Mouse (Mus musculus) heart, embryonic 14.5 days (tissue): ENCODE measurements at regions not wholly inside any gene's neighbourhood (a gene's known extent, or its start where the extent isn't known, plus 50 kb on each side); places are given as distances from the start of the nearest gene placed in this dataset.

ENCODE experiments used
- ATAC-seq: fragments of 200-750 bp; cut with Nextera tagmentation; 2 replicates; pipeline ENCODE4 v1.8.0; 2017; ENCODE audit warnings: low read depth, moderate TSS enrichment; ENCODE audit not compliant: insufficient number of reproducible peaks, insufficient read depth, low FRiP score
- H3K27ac ChIP-seq, 2 experiments: fragments of 200-500 bp in 1 of 2; fragments of 300-500 bp in 1 of 2; sonication (generic) in 1 of 2; replicated peaks in 1 of 2; 2 replicates each; pipeline ENCODE4 v1.5.1; 2012 to 2014; ENCODE audit warnings: low read depth in 2 of 2, low read length in 2 of 2, control low read depth in 1 of 2, mild to moderate bottlenecking in 1 of 2, mixed read lengths in 1 of 2; ENCODE audit not compliant: control insufficient read depth in 1 of 2, insufficient read depth in 1 of 2
- H3K27me3 ChIP-seq: fragments of 300-500 bp; sonication (generic); 2 replicates; pipeline ENCODE4 v1.6.1; 2014; ENCODE audit warnings: mild to moderate bottlenecking, low read length, control low read depth; ENCODE audit not compliant: control insufficient read depth, insufficient read depth
- H3K36me3 ChIP-seq: fragments of 300-500 bp; sonication (generic); 2 replicates; pipeline ENCODE4 v1.6.1; 2014; ENCODE audit warnings: mild to moderate bottlenecking, control low read depth, low read length, mixed read lengths; ENCODE audit not compliant: control insufficient read depth, insufficient read depth
- H3K4me1 ChIP-seq, 2 experiments: fragments of 200-500 bp in 1 of 2; fragments of 300-500 bp in 1 of 2; sonication (generic) in 1 of 2; 2 replicates each; pipeline ENCODE4 v1.6.1; 2012 to 2014; ENCODE audit warnings: low read length in 2 of 2, control low read depth in 1 of 2, mixed read lengths in 1 of 2; ENCODE audit not compliant: control insufficient read depth in 2 of 2, insufficient read depth in 2 of 2
- H3K4me2 ChIP-seq: fragments of 300-500 bp; sonication (generic); 2 replicates; pipeline ENCODE4 v1.6.1; 2014; ENCODE audit warnings: mild to moderate bottlenecking, low read length
- H3K4me3 ChIP-seq, 2 experiments: fragments of 200-500 bp in 1 of 2; fragments of 300-500 bp in 1 of 2; sonication (generic) in 1 of 2; 2 replicates each; pipeline ENCODE4 v1.5.1; 2012 to 2014; ENCODE audit warnings: low read length in 2 of 2, mild to moderate bottlenecking in 2 of 2, control low read depth in 1 of 2, low read depth in 1 of 2, moderate library complexity in 1 of 2; ENCODE audit not compliant: control insufficient read depth in 1 of 2, insufficient read depth in 1 of 2
- H3K9ac ChIP-seq: fragments of 300-500 bp; sonication (generic); 2 replicates; pipeline ENCODE4 v1.6.1; 2014; ENCODE audit warnings: mild to moderate bottlenecking, low read length
- H3K9me3 ChIP-seq: fragments of 300-500 bp; sonication (generic); 2 replicates; pipeline ENCODE4 v1.6.1; 2016; ENCODE audit warnings: low read length, control low read depth; ENCODE audit not compliant: control insufficient read depth
- WGBS: fragments of 180-500 bp; shearing (Covaris S2); extraction: QIAGEN DNeasy Blood & Tissue Kit; methylation state at CpG from one replicate; pipeline ENCODE4 v1.1.7; 2014; 5-methylcytosine and 5-hydroxymethylcytosine counted together

DNA sequence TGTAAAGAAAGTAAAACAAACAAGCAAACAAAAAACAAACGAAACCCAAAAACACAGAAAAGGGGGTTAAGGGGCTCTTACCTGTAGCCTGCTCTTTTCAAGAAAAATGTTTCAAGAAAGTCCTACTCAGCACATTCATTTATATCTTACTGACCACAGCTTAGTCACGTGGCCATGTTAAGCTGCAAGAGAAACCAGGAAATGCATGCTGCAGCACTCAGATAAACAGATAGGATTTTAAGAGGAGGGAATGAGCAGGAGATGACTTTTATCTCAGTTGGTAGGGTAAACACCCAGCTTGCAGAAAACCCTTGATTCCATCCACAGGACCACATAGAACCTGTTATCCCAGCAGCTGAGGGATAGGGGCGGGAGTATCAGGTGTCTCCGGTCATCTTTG, 62.9 kb upstream of the Sfmbt2 start:
- 46% methylated on average over 4 of the region's 4 CpGs for WGBS
- H3K9me3 ChIP-seq, result no peaks in the 10 kb centered on the region
- H3K27ac ChIP-seq, result no peak overlapping the region
- ATAC-seq, result no peak
- H3K36me3 ChIP-seq, result no peaks in the 10 kb centered on the region
- H3K27me3 ChIP-seq, result no peaks in the 10 kb centered on the region
- H3K4me3 ChIP-seq, result no peak overlapping the region
- no peak overlapping the region for H3K9ac ChIP-seq
- H3K4me2 ChIP-seq, result no peak overlapping the region
- H3K4me1 ChIP-seq, result no peaks in the 10 kb centered on the region

DNA sequence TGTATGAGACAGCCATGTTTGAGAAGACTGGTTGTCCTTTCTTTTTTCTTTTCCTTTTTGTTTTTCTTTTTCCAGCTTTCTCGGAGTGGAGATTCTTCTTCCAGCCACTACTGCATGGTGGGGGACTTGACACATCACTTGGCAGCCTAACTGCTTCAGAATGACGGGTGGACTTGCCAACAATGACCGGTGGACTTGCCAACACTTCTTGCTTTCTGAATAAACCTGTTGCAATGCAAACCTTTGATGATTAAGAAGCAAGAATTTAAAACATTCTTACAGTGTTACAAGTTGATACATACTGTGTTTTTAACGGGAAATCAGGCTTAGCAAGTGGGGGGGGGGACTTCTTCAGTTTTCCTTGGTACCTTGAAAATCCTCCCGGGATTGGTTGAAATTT, 60.7 kb upstream of the Sfmbt2 start:
- no peaks in the 10 kb centered on the region for H3K9me3 ChIP-seq
- H3K4me2 ChIP-seq, result no peak overlapping the region
- no peak for ATAC-seq
- H3K4me3 ChIP-seq, result no peak overlapping the region
- no peaks in the 10 kb centered on the region for H3K27me3 ChIP-seq
- H3K27ac ChIP-seq, result no peak overlapping the region
- H3K4me1 ChIP-seq, result peaks cover under 1 to 5% of the 10 kb centered on the region in 2 experiments; a peak in 2 of 4 replicates
- H3K36me3 ChIP-seq, result no peaks in the 10 kb centered on the region
- WGBS, result 64% methylated on average over 5 of the region's 5 CpGs
- no peak overlapping the region for H3K9ac ChIP-seq

GRCm38 (mm10) chr2:10311719-10312118, 58.6 kb upstream of the Sfmbt2 start:
- H3K36me3 ChIP-seq, result no peaks in the 10 kb centered on the region
- H3K9me3 ChIP-seq, result no peaks in the 10 kb centered on the region
- H3K4me3 ChIP-seq, result no peak overlapping the region
- no peak overlapping the region for H3K27ac ChIP-seq
- 78% methylated on average over 14 of the region's 14 CpGs for WGBS
- no peaks in the 10 kb centered on the region for H3K27me3 ChIP-seq
- H3K4me1 ChIP-seq, result peaks cover 2 to 11% of the 10 kb centered on the region in 2 experiments; a peak in 2 of 4 replicates
- no peak overlapping the region for H3K4me2 ChIP-seq
- no peak overlapping the region for H3K9ac ChIP-seq
- no peak for ATAC-seq

DNA sequence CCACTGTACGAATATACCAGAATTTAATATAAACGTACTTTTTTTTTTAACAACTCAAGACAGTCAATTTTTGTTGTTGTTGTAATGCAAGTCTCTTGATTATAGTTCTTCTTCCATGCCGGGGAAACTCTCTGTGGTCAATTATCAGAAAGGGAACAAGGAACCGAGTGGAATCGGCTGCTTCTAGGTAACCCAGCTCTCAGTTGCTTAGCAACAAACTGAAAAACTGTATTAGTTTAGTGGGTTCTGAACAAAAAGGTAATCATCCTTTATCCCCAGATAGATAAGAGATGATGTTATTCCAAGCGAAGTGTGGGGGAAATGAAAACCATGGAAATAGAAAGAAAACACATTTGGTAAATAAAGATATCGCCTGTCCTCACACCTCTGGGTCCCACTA, 57.9 kb upstream of the Sfmbt2 start:
- Histone ChIP-seq H3K4me2 (no peak overlapping the region), H3K27ac (no peak overlapping the region), H3K27me3 (no peaks in the 10 kb centered on the region), H3K36me3 (no peaks in the 10 kb centered on the region), H3K9me3 (no peaks in the 10 kb centered on the region), H3K9ac (no peak overlapping the region), H3K4me1 (peaks cover 2 to 11% of the 10 kb centered on the region in 2 experiments; a peak in 2 of 4 replicates), H3K4me3 (no peak overlapping the region)
- 82% methylated on average over 7 of the region's 7 CpGs for WGBS
- no peak for ATAC-seq

- H3K27ac ChIP-seq, result no peak overlapping the region
- no peaks in the 10 kb centered on the region for H3K36me3 ChIP-seq
- H3K27me3 ChIP-seq, result no peaks in the 10 kb centered on the region
- H3K9me3 ChIP-seq, result no peaks in the 10 kb centered on the region
- peaks cover 2 to 11% of the 10 kb centered on the region in 2 experiments; a peak in 2 of 4 replicates for H3K4me1 ChIP-seq
- no peak overlapping the region for H3K4me3 ChIP-seq
- peak; percentile 39; the same call in 1 of the 2 replicates for ATAC-seq
- peak overlapping the region; percentile 44 for H3K4me2 ChIP-seq
- WGBS, result 37% methylated on average over 14 of the region's 14 CpGs
- H3K9ac ChIP-seq, result 0 out of 2 replicates have a peak overlapping the region, but pooled peaks have one; percentile 9
These were observed 55.8 kb upstream of the Sfmbt2 start for GRCm38 (mm10) chr2:10314251-10315243.

- H3K4me3 ChIP-seq, result no peak overlapping the region
- H3K4me1 ChIP-seq, result peaks cover 2 to 11% of the 10 kb centered on the region in 2 experiments; a peak in 2 of 4 replicates
- H3K9me3 ChIP-seq, result no peaks in the 10 kb centered on the region
- H3K9ac ChIP-seq, result no peak overlapping the region
- H3K4me2 ChIP-seq, result no peak overlapping the region
- no peaks in the 10 kb centered on the region for H3K27me3 ChIP-seq
- no peaks in the 10 kb centered on the region for H3K36me3 ChIP-seq
- no peak overlapping the region for H3K27ac ChIP-seq
- 28% methylated on average over 5 of the region's 5 CpGs for WGBS
- no peak; the same call in 1 of the 2 replicates for ATAC-seq
These were observed 54.0 kb upstream of the Sfmbt2 start for GRCm38 (mm10) chr2:10316347-10316746.

DNA sequence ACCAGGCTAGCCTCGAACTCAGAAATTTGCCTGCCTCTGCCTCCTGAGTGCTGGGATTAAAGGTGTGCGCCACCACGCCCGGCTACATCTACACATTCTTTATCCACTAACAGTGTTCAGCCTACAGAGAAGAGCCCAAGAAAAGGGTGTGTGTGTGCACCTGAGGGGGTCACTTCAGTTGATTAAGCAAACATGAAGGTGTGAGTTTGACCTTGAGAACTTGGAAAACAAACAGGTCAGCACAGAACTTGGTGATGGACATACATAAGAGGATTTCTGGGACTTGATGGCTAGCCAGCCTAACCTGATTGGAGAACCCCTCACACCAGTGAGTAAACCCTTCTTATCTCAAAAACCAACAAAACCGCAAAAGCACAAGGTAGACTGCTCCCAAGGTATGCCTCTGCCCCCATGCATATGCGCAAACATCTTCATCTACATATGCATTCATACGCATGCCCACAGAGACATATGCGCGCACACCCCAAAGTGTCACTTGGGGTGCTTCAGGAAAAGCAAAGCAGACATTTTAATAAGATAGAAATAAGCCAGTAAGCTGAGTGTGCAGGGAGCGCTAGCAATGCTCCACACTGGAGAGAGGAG, 52.0 kb upstream of the Sfmbt2 start:
- no peaks in the 10 kb centered on the region for H3K9me3 ChIP-seq
- no peak overlapping the region for H3K4me2 ChIP-seq
- H3K27ac ChIP-seq, result no peak overlapping the region
- H3K4me3 ChIP-seq, result no peak overlapping the region
- H3K27me3 ChIP-seq, result no peaks in the 10 kb centered on the region
- peaks cover 2 to 11% of the 10 kb centered on the region in 2 experiments; a peak in 2 of 4 replicates for H3K4me1 ChIP-seq
- H3K9ac ChIP-seq, result no peak overlapping the region
- WGBS, result 92% methylated on average over 10 of the region's 10 CpGs
- no peak for ATAC-seq
- H3K36me3 ChIP-seq, result no peaks in the 10 kb centered on the region
